Mouse (Mus musculus): Measurements from ENCODE around the gene Abhd2. TPM values are rescaled to one million over a fixed set of nuclear protein-coding genes. Genes with fewer than 3 reads are reported as not detected.
A peak's percentile ranks its signal among the peaks of the same experiment; 100 is the strongest.

Gene Abhd2
- polyA plus RNA-seq, 1 experiment from 2014 or later: 13.7 TPM

- no peak overlapping the region for H3K4me2 ChIP-seq (replicated peaks)
- no peaks in the 10 kb centered on the region for H3K9me3 ChIP-seq
- H3K27ac ChIP-seq (replicated peaks): no peak overlapping the region
- H3K9ac ChIP-seq (replicated peaks): no peak overlapping the region
- WGBS: 52% methylated on average over 10 of the region's 10 CpGs
- no peaks in the 10 kb centered on the region for H3K36me3 ChIP-seq
- H3K27me3 ChIP-seq: no peaks in the 10 kb centered on the region
- no peaks in the 10 kb centered on the region for H3K4me1 ChIP-seq
- no peak; the same call in 1 of the 2 replicates for ATAC-seq (ENCODE audit: low FRiP score, low read depth)
- no peak overlapping the region for H3K4me3 ChIP-seq
Observed at GRCm38 (mm10) chr7:79371321-79371879, 98.4 kb downstream of the Abhd2 start.

GRCm38 (mm10) chr7:79374017-79374416 lies 101.0 kb downstream of the Abhd2 start:
- no peaks in the 10 kb centered on the region for H3K27me3 ChIP-seq
- no peak overlapping the region for H3K4me2 ChIP-seq (replicated peaks)
- H3K27ac ChIP-seq (replicated peaks): no peak overlapping the region
- ATAC-seq (ENCODE audit: low FRiP score, low read depth): no peak
- H3K9ac ChIP-seq (replicated peaks): no peak overlapping the region
- no peaks in the 10 kb centered on the region for H3K4me1 ChIP-seq
- no peaks in the 10 kb centered on the region for H3K36me3 ChIP-seq
- no peak overlapping the region for H3K4me3 ChIP-seq
- H3K9me3 ChIP-seq: no peaks in the 10 kb centered on the region

- no peaks in the 10 kb centered on the region for H3K4me1 ChIP-seq
- no peaks in the 10 kb centered on the region for H3K27me3 ChIP-seq
- H3K27ac ChIP-seq (replicated peaks): no peak overlapping the region
- H3K9me3 ChIP-seq: no peaks in the 10 kb centered on the region
- no peaks in the 10 kb centered on the region for H3K36me3 ChIP-seq
- ATAC-seq (ENCODE audit: low FRiP score, low read depth): no peak
- H3K9ac ChIP-seq (replicated peaks): no peak overlapping the region
- H3K4me3 ChIP-seq: no peak overlapping the region
- no peak overlapping the region for H3K4me2 ChIP-seq (replicated peaks)
- 72% methylated on average over 5 of the region's 5 CpGs for WGBS
Observed at GRCm38 (mm10) chr7:79375594-79375993, 102.6 kb downstream of the Abhd2 start.

DNA sequence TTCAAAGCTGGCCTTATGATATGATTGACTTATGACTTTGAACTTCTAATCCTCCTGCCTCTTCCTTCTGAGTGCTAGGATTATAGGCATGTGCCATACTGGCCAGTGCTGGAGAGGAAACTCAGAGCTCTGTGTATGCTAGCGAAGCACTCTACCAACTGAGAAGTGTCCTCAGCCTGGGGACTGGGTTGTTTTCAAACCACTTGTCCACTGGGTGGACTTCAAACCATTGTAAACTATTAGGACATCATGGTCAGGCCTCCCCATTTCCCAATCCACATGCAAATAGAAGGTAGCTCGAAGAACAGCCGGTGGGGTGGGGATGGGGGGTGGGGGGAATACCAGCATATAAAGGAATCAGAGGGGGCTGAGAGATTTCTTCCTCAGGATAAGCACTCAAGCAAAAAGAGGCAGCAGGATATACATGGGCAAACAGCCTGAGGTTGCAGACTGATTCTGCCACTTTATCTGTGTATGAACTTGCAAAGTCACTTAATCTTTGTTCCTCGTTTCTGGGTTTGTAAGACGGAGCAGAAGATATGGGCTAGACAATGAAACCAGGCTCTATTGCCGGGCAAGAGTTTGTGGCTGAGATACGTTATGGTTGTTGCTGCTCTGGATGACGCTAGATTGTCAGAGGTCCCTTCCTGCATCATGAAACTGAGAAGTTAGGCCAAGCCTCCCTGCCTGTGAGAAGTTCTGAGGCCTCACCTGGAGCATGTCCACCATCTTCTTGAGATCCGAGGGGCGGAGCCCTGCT lies 103.7 kb downstream of the Abhd2 start:
- ATAC-seq (ENCODE audit: low FRiP score, low read depth): no peak
- no peak overlapping the region for H3K9ac ChIP-seq (replicated peaks)
- WGBS: 89% methylated on average over 10 of the region's 10 CpGs

GRCm38 (mm10) chr7:79386422-79387133 lies 113.6 kb downstream of the Abhd2 start, which contains the start of gene Rlbp1:
Gene Rlbp1 (minus strand): TSS chr7:79387048.
- Histone ChIP-seq H3K4me2 (replicated peaks) (no peak within 1 kb of the TSS), H3K27ac (replicated peaks) (no peak within 1 kb of the TSS), H3K9ac (replicated peaks) (no peak within 1 kb of the TSS), H3K36me3 (no peaks in the 10 kb centered on the region), H3K4me3 (no peak within 1 kb of the TSS), H3K27me3 (no peaks in the 10 kb centered on the region), H3K4me1 (peaks cover 18% of the 10 kb centered on the region), H3K9me3 (no peaks in the 10 kb centered on the region)
- 0 out of 2 replicates have a peak, but pooled peaks have one; percentile 49 for ATAC-seq (ENCODE audit: low FRiP score, low read depth)
- 53% methylated on average over 16 of the region's 16 CpGs for WGBS

More for the DNA sequence above, 103.7 kb downstream of the Abhd2 start:
- no peak overlapping the region for H3K4me2 ChIP-seq (replicated peaks)
- no peaks in the 10 kb centered on the region for H3K9me3 ChIP-seq
- H3K4me3 ChIP-seq: no peak overlapping the region
- H3K27me3 ChIP-seq: no peaks in the 10 kb centered on the region
- no peak overlapping the region for H3K27ac ChIP-seq (replicated peaks)
- H3K4me1 ChIP-seq: no peaks in the 10 kb centered on the region
- no peaks in the 10 kb centered on the region for H3K36me3 ChIP-seq

DNA sequence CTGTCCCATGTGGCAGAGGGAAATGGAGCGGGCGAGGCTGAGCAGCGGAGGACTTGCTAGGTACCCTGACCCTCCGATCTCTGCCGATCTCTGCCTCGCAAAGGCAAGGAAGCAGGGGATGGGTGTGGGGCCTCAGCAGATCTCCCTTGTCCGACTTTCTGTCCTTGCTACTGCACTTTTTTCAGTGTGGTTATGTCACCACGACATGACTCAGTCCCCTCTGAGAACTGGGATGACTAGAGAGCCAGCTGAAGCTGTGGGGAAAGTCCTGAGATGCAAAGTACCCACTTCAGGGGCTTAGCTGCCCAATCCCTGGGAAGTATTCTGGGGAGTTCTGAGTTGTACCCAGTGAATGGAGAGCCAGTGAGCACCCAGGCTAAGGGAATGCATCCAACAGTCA lies 114.1 kb downstream of the Abhd2 start:
- Histone ChIP-seq H3K4me2 (replicated peaks) (no peak overlapping the region), H3K9ac (replicated peaks) (no peak overlapping the region)

GRCm38 (mm10) chr7:79387991-79388390 lies 115.0 kb downstream of the Abhd2 start:
- Histone ChIP-seq H3K4me3 (no peak overlapping the region), H3K4me2 (replicated peaks) (no peak overlapping the region), H3K27me3 (no peaks in the 10 kb centered on the region), H3K9ac (replicated peaks) (no peak overlapping the region), H3K4me1 (peaks cover 25% of the 10 kb centered on the region), H3K9me3 (no peaks in the 10 kb centered on the region), H3K36me3 (no peaks in the 10 kb centered on the region), H3K27ac (replicated peaks) (no peak overlapping the region)
- WGBS: 64% methylated on average over 7 of the region's 7 CpGs
- ATAC-seq (ENCODE audit: low FRiP score, low read depth): no peak

More for the DNA sequence above, 114.1 kb downstream of the Abhd2 start:
- no peaks in the 10 kb centered on the region for H3K27me3 ChIP-seq
- H3K4me3 ChIP-seq: no peak overlapping the region
- 69% methylated on average over 8 of the region's 8 CpGs for WGBS
- no peaks in the 10 kb centered on the region for H3K36me3 ChIP-seq
- peaks cover 19% of the 10 kb centered on the region for H3K4me1 ChIP-seq
- H3K9me3 ChIP-seq: no peaks in the 10 kb centered on the region
- no peak overlapping the region for H3K27ac ChIP-seq (replicated peaks)
- ATAC-seq (ENCODE audit: low FRiP score, low read depth): no peak

DNA sequence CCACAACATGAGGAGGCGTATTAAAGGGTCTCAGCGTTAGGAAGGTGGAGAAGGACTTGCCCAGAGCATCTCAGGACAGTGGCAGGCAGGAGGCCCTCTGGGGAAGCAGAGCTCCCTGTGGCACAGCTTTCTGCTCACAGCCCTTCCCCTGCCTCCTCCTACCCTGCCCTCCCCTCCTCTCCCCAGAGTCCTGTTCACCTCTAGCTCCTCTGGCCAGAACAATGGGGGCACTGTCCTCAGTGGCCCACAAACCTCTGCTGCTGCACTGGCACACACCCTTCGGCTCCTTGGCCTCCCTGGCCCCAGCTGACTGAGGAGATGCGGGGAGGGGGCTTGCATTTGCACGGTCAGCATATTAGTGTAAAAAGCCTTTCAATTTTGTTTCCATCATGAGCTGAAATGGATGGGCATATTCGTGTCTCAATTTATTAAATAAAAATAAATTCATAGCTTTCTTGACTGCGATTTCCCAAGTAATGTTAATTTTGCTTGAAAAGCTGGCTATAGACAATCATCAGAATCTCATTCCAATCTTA lies 115.7 kb downstream of the Abhd2 start:
- H3K4me1 ChIP-seq: peaks cover 28% of the 10 kb centered on the region
- ATAC-seq (ENCODE audit: low FRiP score, low read depth): no peak
- H3K36me3 ChIP-seq: no peaks in the 10 kb centered on the region
- 71% methylated on average over 7 of the region's 7 CpGs for WGBS
- H3K9me3 ChIP-seq: no peaks in the 10 kb centered on the region
- no peak overlapping the region for H3K9ac ChIP-seq (replicated peaks)
- no peak overlapping the region for H3K27ac ChIP-seq (replicated peaks)
- no peak overlapping the region for H3K4me3 ChIP-seq
- no peaks in the 10 kb centered on the region for H3K27me3 ChIP-seq
- H3K4me2 ChIP-seq (replicated peaks): no peak overlapping the region

- no peak overlapping the region for H3K27ac ChIP-seq (replicated peaks)
- peaks cover 30% of the 10 kb centered on the region for H3K4me1 ChIP-seq
- WGBS: 56% methylated on average over 5 of the region's 5 CpGs
- H3K27me3 ChIP-seq: no peaks in the 10 kb centered on the region
- no peaks in the 10 kb centered on the region for H3K9me3 ChIP-seq
- H3K9ac ChIP-seq (replicated peaks): no peak overlapping the region
- no peak for ATAC-seq (ENCODE audit: low FRiP score, low read depth)
- H3K4me2 ChIP-seq (replicated peaks): no peak overlapping the region
- H3K4me3 ChIP-seq: no peak overlapping the region
- no peaks in the 10 kb centered on the region for H3K36me3 ChIP-seq
Observed at GRCm38 (mm10) chr7:79390141-79390708, 117.2 kb downstream of the Abhd2 start.

GRCm38 (mm10) chr7:79391471-79391870 lies 118.5 kb downstream of the Abhd2 start:
- Histone ChIP-seq H3K4me1 (peaks cover 28% of the 10 kb centered on the region), H3K36me3 (no peaks in the 10 kb centered on the region), H3K27me3 (no peaks in the 10 kb centered on the region), H3K27ac (replicated peaks) (peak overlapping the region; percentile 79), H3K9me3 (no peaks in the 10 kb centered on the region), H3K4me3 (peak overlapping the region; percentile 69), H3K9ac (replicated peaks) (peak overlapping the region; percentile 60), H3K4me2 (replicated peaks) (peak overlapping the region; percentile 93)
- WGBS: 31% methylated on average over 3 of the region's 3 CpGs
- peak; percentile 8; the same call in 1 of the 2 replicates for ATAC-seq (ENCODE audit: low FRiP score, low read depth)

DNA sequence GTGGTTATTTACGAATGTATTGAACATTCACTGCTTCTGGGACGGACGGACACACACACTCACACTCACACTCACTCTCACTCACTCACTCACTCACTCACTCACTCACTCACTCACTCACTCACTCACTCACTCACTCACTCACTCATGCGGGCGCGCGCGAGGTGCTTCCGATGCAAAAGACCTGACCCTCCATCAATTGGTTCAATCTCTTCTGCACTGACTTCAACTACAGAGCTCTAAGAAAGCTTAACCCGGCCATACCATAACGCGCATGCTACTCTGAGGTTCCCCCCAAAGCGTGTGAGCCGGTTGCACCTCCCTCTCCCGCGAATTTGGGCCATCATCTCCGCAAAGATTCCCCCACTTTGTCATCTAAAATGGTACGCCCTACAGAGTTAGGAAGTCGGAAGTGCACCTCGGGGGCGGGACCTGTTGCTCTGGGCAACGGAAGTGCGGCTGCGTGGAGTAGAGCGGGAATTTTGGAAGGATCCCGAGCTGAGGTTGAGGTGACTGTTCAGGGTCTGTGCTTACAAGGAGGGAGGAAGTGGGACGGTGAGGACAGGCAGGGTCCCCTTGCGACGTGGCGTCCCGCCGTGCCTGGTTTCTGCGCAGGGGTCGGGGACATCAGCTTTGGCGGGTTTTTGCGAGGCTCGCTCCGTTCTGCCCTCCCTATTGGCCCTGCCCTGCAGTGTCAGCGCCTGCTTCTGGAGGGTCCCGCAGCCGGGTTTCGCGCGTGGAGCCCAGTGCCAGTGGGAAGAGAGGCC lies 119.1 kb downstream of the Abhd2 start, which contains the start of gene Fanci:
TSS of gene Fanci (plus strand) at position 47 of the 767 bp plus-strand sequence.
- Histone ChIP-seq H3K9me3 (no peaks in the 10 kb centered on the region), H3K4me2 (replicated peaks) (peak within 1 kb of the TSS; percentile 93), H3K36me3 (no peaks in the 10 kb centered on the region), H3K4me3 (peak within 1 kb of the TSS; percentile 69), H3K9ac (replicated peaks) (peak within 1 kb of the TSS; percentile 60), H3K27me3 (no peaks in the 10 kb centered on the region), H3K27ac (replicated peaks) (peak within 1 kb of the TSS; percentile 79), H3K4me1 (peaks cover 22% of the 10 kb centered on the region)
- under 1% methylated on average over 44 of the region's 44 CpGs for WGBS
- ATAC-seq (ENCODE audit: low FRiP score, low read depth): peak; percentile 92
